Comparison of ENCODE assay signal across 11 mouse cellular contexts in the genomic region with DNA sequence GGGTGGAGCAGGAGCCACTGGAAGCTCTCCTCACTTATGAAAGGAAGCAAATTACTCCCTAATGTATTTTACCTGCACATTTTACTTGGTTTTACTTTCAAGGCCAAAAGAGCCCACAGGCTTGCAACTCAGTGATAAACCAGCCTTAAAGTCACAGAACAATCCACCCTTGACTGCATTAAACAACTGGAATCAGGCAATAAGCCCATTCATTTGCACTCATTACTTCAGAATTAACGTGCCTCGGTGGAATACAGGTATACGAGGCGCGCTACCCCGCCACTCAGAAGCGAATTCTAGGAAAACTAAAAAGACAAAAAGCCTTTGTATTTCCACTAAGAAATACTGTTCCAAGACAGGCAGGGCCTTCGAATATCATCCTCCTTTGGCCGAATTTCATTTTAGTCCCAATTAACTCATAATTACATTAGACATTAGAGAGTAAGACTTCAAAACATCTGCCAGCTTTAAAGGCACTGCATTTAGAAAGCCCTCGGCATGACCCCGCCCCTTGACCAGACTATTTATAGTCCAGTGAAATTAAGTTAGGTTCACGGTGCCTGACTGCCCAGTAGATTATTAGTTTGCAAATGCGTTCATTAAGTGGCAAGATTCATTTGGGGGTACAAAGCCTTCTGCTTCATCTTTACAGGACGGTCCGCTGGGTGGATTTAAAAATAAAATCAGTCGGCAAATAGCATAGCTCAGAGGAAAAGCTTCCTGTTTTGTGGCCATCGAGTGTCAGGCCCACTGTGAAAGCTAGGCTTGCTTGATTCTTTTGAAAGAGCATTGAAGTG.
DNase-seq lines count a peak whose midpoint lies in the region; ATAC-seq and TF ChIP-seq lines count a peak whose summit lies in the region.
"Had no signal": no experiment of that assay in that cellular context is flagged by ENCODE, and none has a peak within 500 bp of the region (broad histone marks: within the 10 kb centered on the region; RNA-seq: fewer than 3 reads in every experiment).

No protein-coding gene starts in this region.

- 0 out of 2 replicates have a peak, but pooled peaks have one; percentile 29 for ATAC-seq in lung, embryonic 14.5 days (ENCODE audit: insufficient read depth)
- no peak for ATAC-seq in heart, embryonic 12.5 days (ENCODE audit: insufficient number of reproducible peaks, low FRiP score)
- 0 out of 2 replicates have a peak, but pooled peaks have one; percentile 4 for ATAC-seq in kidney, embryonic 15.5 days (replicated peaks; ENCODE audit: low FRiP score)
- ATAC-seq: midbrain, embryonic 13.5 days had no signal

- intact Hi-C loops in gastrocnemius, postnatal 14 days (cut with DNase I; ENCODE audit: low total_unique reads): no loop called here

- peak; percentile 27 for DNase-seq in lung, embryonic 14.5 days
- no peak for DNase-seq in lung, adult 2 months
- DNase-seq in retina, embryonic 14.5 days (ENCODE audit: low spot score): peak; percentile 32
- no peak for DNase-seq in layer of hippocampus, postnatal 36 days
- no peak for DNase-seq in gastrocnemius, postnatal 14 days
- no peak for DNase-seq in right cerebral cortex, postnatal 10 days (ENCODE audit: low spot score in 2 of 2)
- DNase-seq: cerebellum, adult 9-11 months; right cerebral cortex, adult 18-20 months had no signal

- 0 out of 2 replicates have a peak overlapping the region, but pooled peaks have one; percentile 5 for H3K27ac ChIP-seq in lung, embryonic 14.5 days (ENCODE audit: low read depth)
- H3K27ac ChIP-seq in heart, embryonic 12.5 days (ENCODE audit: poor library complexity, severe bottlenecking): peak overlapping the region; percentile 54; the same call in 1 of the 2 replicates
- peak overlapping the region; percentile 82 for H3K27ac ChIP-seq in kidney, embryonic 15.5 days
- H3K27ac ChIP-seq: midbrain, embryonic 13.5 days had no signal

- H3K9ac ChIP-seq in lung, embryonic 14.5 days: no peak overlapping the region
- no peak overlapping the region for H3K9ac ChIP-seq in heart, embryonic 12.5 days
- no peak overlapping the region for H3K9ac ChIP-seq in kidney, embryonic 15.5 days
- H3K9ac ChIP-seq: midbrain, embryonic 13.5 days had no signal

- H3K4me1 ChIP-seq in lung, embryonic 14.5 days (ENCODE audit: insufficient read depth): peaks cover 9% of the 10 kb centered on the region
- H3K4me1 ChIP-seq in lung, adult 2 months (ENCODE audit: control insufficient read depth, insufficient read depth, low read length): no peaks in the 10 kb centered on the region
- peaks cover 19% of the 10 kb centered on the region for H3K4me1 ChIP-seq in heart, embryonic 12.5 days (replicated peaks)
- H3K4me1 ChIP-seq in kidney, embryonic 15.5 days: peaks cover 33% of the 10 kb centered on the region

- no peaks in the 10 kb centered on the region for H3K9me3 ChIP-seq in lung, embryonic 14.5 days (ENCODE audit: low read depth, low read length)
- no peaks in the 10 kb centered on the region for H3K9me3 ChIP-seq in heart, embryonic 12.5 days (replicated peaks)
- H3K9me3 ChIP-seq in kidney, embryonic 15.5 days (replicated peaks): no peaks in the 10 kb centered on the region
- H3K9me3 ChIP-seq: midbrain, embryonic 13.5 days had no signal

- H3K4me3 ChIP-seq in lung, embryonic 14.5 days (ENCODE audit: low read depth, low read length): no peak overlapping the region
- H3K4me3 ChIP-seq in lung, adult 2 months (replicated peaks; ENCODE audit: extremely low read depth, low read depth, low read length): no peak overlapping the region
- no peak overlapping the region for H3K4me3 ChIP-seq in heart, embryonic 12.5 days
- H3K4me3 ChIP-seq in kidney, embryonic 15.5 days (replicated peaks): no peak overlapping the region
- H3K4me3 ChIP-seq: midbrain, embryonic 13.5 days had no signal

- no peak overlapping the region for H3K4me2 ChIP-seq in lung, embryonic 14.5 days
- H3K4me2 ChIP-seq in heart, embryonic 12.5 days: no peak overlapping the region; the same call in 1 of the 2 replicates
- 0 out of 2 replicates have a peak overlapping the region, but pooled peaks have one; percentile 8 for H3K4me2 ChIP-seq in kidney, embryonic 15.5 days
- H3K4me2 ChIP-seq: midbrain, embryonic 13.5 days had no signal

- 62% methylated on average over 17 of the region's 17 CpGs for WGBS in lung, embryonic 14.5 days
- 62% methylated on average over 17 of the region's 17 CpGs for WGBS in lung, adult 2 months
- 65% methylated on average over 17 of the region's 17 CpGs for WGBS in heart, embryonic 12.5 days
- WGBS in kidney, embryonic 15.5 days: 52% methylated on average over 17 of the region's 17 CpGs

- no peaks in the 10 kb centered on the region for H3K36me3 ChIP-seq in lung, embryonic 14.5 days (ENCODE audit: insufficient read depth)
- no peaks in the 10 kb centered on the region for H3K36me3 ChIP-seq in heart, embryonic 12.5 days
- no peaks in the 10 kb centered on the region for H3K36me3 ChIP-seq in kidney, embryonic 15.5 days
- H3K36me3 ChIP-seq: midbrain, embryonic 13.5 days had no signal

- no peaks in the 10 kb centered on the region for H3K27me3 ChIP-seq in lung, embryonic 14.5 days (ENCODE audit: insufficient read depth, low read length)
- H3K27me3 ChIP-seq in heart, embryonic 12.5 days (replicated peaks): no peaks in the 10 kb centered on the region
- H3K27me3 ChIP-seq in kidney, embryonic 15.5 days: no peaks in the 10 kb centered on the region
- H3K27me3 ChIP-seq: midbrain, embryonic 13.5 days had no signal

- TF ChIP-seq POLR2A in lung, adult 2 months (IDR thresholded peaks at IDR 0.05; ENCODE audit: borderline replicate concordance, extremely low read depth, low read depth, low read length): no peak

- no peak for TF ChIP-seq CTCF in lung, embryonic 14.5 days (IDR thresholded peaks at IDR 0.05; ENCODE audit: low read depth)
- no peak for TF ChIP-seq CTCF in lung, adult 2 months (IDR thresholded peaks at IDR 0.05; ENCODE audit: insufficient read depth, low read length)

Comparison
In these comparisons a context has a peak if more than half of its experiments do, and no peak if none do; other contexts are left out.
1. DNase-seq: peak in lung, embryonic 14.5 days (single experiment) and retina, embryonic 14.5 days (single experiment); none in lung, adult 2 months (single experiment), layer of hippocampus, postnatal 36 days (0 of 2), gastrocnemius, postnatal 14 days (single experiment) and right cerebral cortex, postnatal 10 days (0 of 2).
2. H3K27ac ChIP-seq: peak in every context shown above with its lines; median percentile 82 in kidney, embryonic 15.5 days; 54 in heart, embryonic 12.5 days; 5 in lung, embryonic 14.5 days.